Comparison of ENCODE assay signal across 30 mouse cellular contexts in genomic region chr17:59642558-59642957, GRCm38 (mm10).
A peak's percentile ranks its signal among the peaks of the same experiment; 100 is the strongest.
DNase-seq lines count a peak whose midpoint lies in the region; ATAC-seq and TF ChIP-seq lines count a peak whose summit lies in the region.
"Had no signal": no experiment of that assay in that cellular context is flagged by ENCODE, and none has a peak within 500 bp of the region (broad histone marks: within the 10 kb centered on the region; RNA-seq: fewer than 3 reads in every experiment).

No protein-coding gene starts in this region.

- no peak overlapping the region for H3K27ac ChIP-seq in hindbrain, postnatal 0 days
- no peak overlapping the region for H3K27ac ChIP-seq in hindbrain, embryonic 10.5 days
- H3K27ac ChIP-seq in lung, embryonic 14.5 days (ENCODE audit: low read depth) = no peak overlapping the region
- no peak overlapping the region for H3K27ac ChIP-seq in heart, adult 2 months
- H3K27ac ChIP-seq: embryonic facial prominence, embryonic 12.5 days; forebrain, embryonic 13.5 days; heart, embryonic 13.5 days; hindbrain, embryonic 15.5 days; intestine, embryonic 15.5 days; midbrain, embryonic 12.5 days; neural tube, embryonic 13.5 days had no signal

- TF ChIP-seq CTCF in hindbrain, postnatal 0 days (IDR thresholded peaks at IDR 0.05; ENCODE audit: low read depth) = peak; percentile 52
- TF ChIP-seq CTCF in lung, embryonic 14.5 days (IDR thresholded peaks at IDR 0.05; ENCODE audit: low read depth) = peak; percentile 18; the same call in 1 of the 2 replicates
- TF ChIP-seq CTCF in heart, adult 2 months (IDR thresholded peaks at IDR 0.05) = no peak

- H3K9ac ChIP-seq in hindbrain, postnatal 0 days (replicated peaks; ENCODE audit: low read length) = no peak overlapping the region
- H3K9ac ChIP-seq in lung, embryonic 14.5 days = no peak overlapping the region
- H3K9ac ChIP-seq in heart, adult 2 months (ENCODE audit: low read depth, low read length) = no peak overlapping the region
- H3K9ac ChIP-seq: embryonic facial prominence, embryonic 12.5 days; forebrain, embryonic 13.5 days; heart, embryonic 13.5 days; hindbrain, embryonic 15.5 days; intestine, embryonic 15.5 days; liver, postnatal 0 days; midbrain, embryonic 12.5 days; neural tube, embryonic 13.5 days had no signal

- TF ChIP-seq POLR2A in heart, adult 2 months (IDR thresholded peaks at IDR 0.05; ENCODE audit: insufficient read depth, low read depth, low read length) = no peak

- peak; percentile 28 for DNase-seq in hindbrain, postnatal 0 days (ENCODE audit: low spot score)
- DNase-seq in hindbrain, embryonic 10.5 days (ENCODE audit: low spot score) = no peak
- peak; percentile 16 for DNase-seq in lung, embryonic 14.5 days
- no peak for DNase-seq in lung, postnatal 36 days
- peak; percentile 27 for DNase-seq in A20 (ENCODE audit: low read depth, low spot score)
- peak; percentile 3 for DNase-seq in brain, adult 2 months (ENCODE audit: low read depth, low spot score)
- DNase-seq in heart, adult 2 months = no peak
- DNase-seq: adrenal gland, adult 2 months; cerebellum, adult 18-20 months; cerebellum, postnatal 14 days; gastrocnemius, postnatal 14 days; heart, adult 11 months; heart, postnatal 4 days; kidney, postnatal 4 days; liver, postnatal 0 days; lung, postnatal 10 days; right cerebral cortex, adult 18-20 months; thymus, adult 2 months; thymus, postnatal 4 days had no signal

- no peaks in the 10 kb centered on the region for H3K9me3 ChIP-seq in hindbrain, postnatal 0 days (ENCODE audit: low read length)
- no peaks in the 10 kb centered on the region for H3K9me3 ChIP-seq in hindbrain, embryonic 10.5 days
- no peaks in the 10 kb centered on the region for H3K9me3 ChIP-seq in lung, embryonic 14.5 days (ENCODE audit: low read depth, low read length)
- H3K9me3 ChIP-seq: embryonic facial prominence, embryonic 12.5 days; forebrain, embryonic 13.5 days; heart, embryonic 13.5 days; hindbrain, embryonic 15.5 days; intestine, embryonic 15.5 days; midbrain, embryonic 12.5 days; neural tube, embryonic 13.5 days had no signal

- no peaks in the 10 kb centered on the region for H3K36me3 ChIP-seq in hindbrain, postnatal 0 days (ENCODE audit: insufficient read depth, low read length)
- no peaks in the 10 kb centered on the region for H3K36me3 ChIP-seq in hindbrain, embryonic 10.5 days
- H3K36me3 ChIP-seq in lung, embryonic 14.5 days (ENCODE audit: insufficient read depth) = no peaks in the 10 kb centered on the region
- H3K36me3 ChIP-seq in heart, adult 2 months (ENCODE audit: control insufficient read depth, insufficient read depth, low read length) = no peaks in the 10 kb centered on the region
- H3K36me3 ChIP-seq: embryonic facial prominence, embryonic 12.5 days; heart, embryonic 13.5 days; hindbrain, embryonic 15.5 days; intestine, embryonic 15.5 days; midbrain, embryonic 12.5 days; neural tube, embryonic 13.5 days had no signal

- no peak for TF ChIP-seq EP300 in heart, adult 2 months (IDR thresholded peaks at IDR 0.05; ENCODE audit: insufficient read depth, low read depth, low read length)

- H3K4me2 ChIP-seq in hindbrain, postnatal 0 days (ENCODE audit: low read depth, low read length) = no peak overlapping the region
- H3K4me2 ChIP-seq in lung, embryonic 14.5 days = no peak overlapping the region
- H3K4me2 ChIP-seq: embryonic facial prominence, embryonic 12.5 days; forebrain, embryonic 13.5 days; heart, embryonic 13.5 days; hindbrain, embryonic 15.5 days; intestine, embryonic 15.5 days; liver, embryonic 11.5 days; midbrain, embryonic 12.5 days; neural tube, embryonic 13.5 days had no signal

- ATAC-seq in hindbrain, postnatal 0 days = no peak
- ATAC-seq in lung, embryonic 14.5 days (ENCODE audit: insufficient read depth) = no peak
- ATAC-seq: forebrain, embryonic 13.5 days; intestine, embryonic 15.5 days; liver, postnatal 0 days; Patski had no signal

- H3K4me3 ChIP-seq in hindbrain, postnatal 0 days (ENCODE audit: low read length) = no peak overlapping the region
- H3K4me3 ChIP-seq in hindbrain, embryonic 10.5 days = no peak overlapping the region
- H3K4me3 ChIP-seq in lung, embryonic 14.5 days (ENCODE audit: low read depth, low read length) = no peak overlapping the region
- H3K4me3 ChIP-seq in heart, adult 2 months = no peak overlapping the region
- H3K4me3 ChIP-seq: embryonic facial prominence, embryonic 12.5 days; erythroblast, embryonic 14.5 days; forebrain, embryonic 13.5 days; heart, embryonic 13.5 days; hindbrain, embryonic 15.5 days; intestine, embryonic 15.5 days; midbrain, embryonic 12.5 days; myocyte; neural tube, embryonic 13.5 days had no signal

- no peaks in the 10 kb centered on the region for H3K4me1 ChIP-seq in hindbrain, postnatal 0 days (ENCODE audit: insufficient read depth, low read length)
- no peaks in the 10 kb centered on the region for H3K4me1 ChIP-seq in hindbrain, embryonic 10.5 days (replicated peaks)
- no peaks in the 10 kb centered on the region for H3K4me1 ChIP-seq in lung, embryonic 14.5 days (ENCODE audit: insufficient read depth)
- no peaks in the 10 kb centered on the region for H3K4me1 ChIP-seq in heart, adult 2 months (ENCODE audit: control insufficient read depth, insufficient read depth, low read length)
- H3K4me1 ChIP-seq: embryonic facial prominence, embryonic 12.5 days; forebrain, embryonic 13.5 days; heart, embryonic 13.5 days; hindbrain, embryonic 15.5 days; intestine, embryonic 15.5 days; midbrain, embryonic 12.5 days; neural tube, embryonic 13.5 days had no signal

- H3K79me2 ChIP-seq in heart, adult 2 months (replicated peaks; ENCODE audit: control insufficient read depth, insufficient read depth, low read length) = no peaks in the 10 kb centered on the region

- no peaks in the 10 kb centered on the region for H3K27me3 ChIP-seq in hindbrain, postnatal 0 days (ENCODE audit: insufficient read depth, low read length)
- H3K27me3 ChIP-seq in hindbrain, embryonic 10.5 days (ENCODE audit: insufficient read depth, poor library complexity, severe bottlenecking) = no peaks in the 10 kb centered on the region
- no peaks in the 10 kb centered on the region for H3K27me3 ChIP-seq in lung, embryonic 14.5 days (ENCODE audit: insufficient read depth, low read length)
- no peaks in the 10 kb centered on the region for H3K27me3 ChIP-seq in heart, adult 2 months (ENCODE audit: control insufficient read depth, insufficient read depth, low read length)
- H3K27me3 ChIP-seq: embryonic facial prominence, embryonic 12.5 days; forebrain, embryonic 13.5 days; heart, embryonic 13.5 days; hindbrain, embryonic 15.5 days; intestine, embryonic 15.5 days; midbrain, embryonic 12.5 days; neural tube, embryonic 13.5 days; Patski had no signal

- intact Hi-C loops in heart, adult 2 months (cut with DNase I) = no loop called here

Comparison
In these comparisons a context has a peak if more than half of its experiments do, and no peak if none do; other contexts are left out.
1. DNase-seq: peak in hindbrain, postnatal 0 days (single experiment), lung, embryonic 14.5 days (single experiment), A20 (single experiment) and brain, adult 2 months (single experiment); none in hindbrain, embryonic 10.5 days (single experiment), lung, postnatal 36 days (single experiment) and heart, adult 2 months (0 of 2).